Mouse (Mus musculus) layer of hippocampus, adult 18-20 months (tissue): ENCODE results near the gene Bicc1. TPM values are rescaled to one million over a fixed set of nuclear protein-coding genes. Genes with fewer than 3 reads are reported as not detected.
"Not testable (repeated sequence)": the region's sequence is repeated elsewhere in the genome, so short reads cannot be mapped to it uniquely, and the experiment has no call there.

ENCODE experiments used
- DNase-seq, 2 experiments: peaks; one replicate each; pipeline ENCODE4 v3.0.0; 2022; ENCODE audit warnings: low spot score in 2 of 2
- total RNA-seq, 2 experiments: library from RNA; stranded (reverse); gene quantifications; 2 replicates each; pipeline ENCODE4 v1.2.3; 2021

Gene Bicc1
- total RNA-seq, 2 experiments from 2014 or later, result 3.6 to 4.1 TPM

- no peak for DNase-seq
Observed at GRCm38 (mm10) chr10:71007001-71007400, 152.5 kb downstream of the Bicc1 start.

- no peak for DNase-seq
Observed at GRCm38 (mm10) chr10:71002871-71003270, 156.6 kb downstream of the Bicc1 start.

- DNase-seq, result no peak
Observed at GRCm38 (mm10) chr10:71002186-71002585, 157.3 kb downstream of the Bicc1 start.

- peak in 1 of 2 experiments; percentile 47 for DNase-seq
Observed at GRCm38 (mm10) chr10:70998136-70998535, 161.4 kb downstream of the Bicc1 start.

GRCm38 (mm10) chr10:70996051-70996450 lies 163.4 kb downstream of the Bicc1 start:
- no peak for DNase-seq

GRCm38 (mm10) chr10:70994135-70994497 lies 165.4 kb downstream of the Bicc1 start:
- DNase-seq, result no peak

- peak; percentile 29 to 72 for DNase-seq
Observed at GRCm38 (mm10) chr10:70993497-70994134, 165.9 kb downstream of the Bicc1 start.

GRCm38 (mm10) chr10:70987396-70987795 lies 172.1 kb downstream of the Bicc1 start:
- no peak for DNase-seq

- no peak for DNase-seq
Observed at GRCm38 (mm10) chr10:70983036-70983670, 176.3 kb downstream of the Bicc1 start.

GRCm38 (mm10) chr10:70982156-70982555 lies 177.3 kb downstream of the Bicc1 start:
- DNase-seq, result no peak

GRCm38 (mm10) chr10:70979657-70980056 lies 179.8 kb downstream of the Bicc1 start:
- peak in 1 of 2 experiments; percentile 37 for DNase-seq

- no peak for DNase-seq
Observed at GRCm38 (mm10) chr10:70977141-70977540, 182.4 kb downstream of the Bicc1 start.

GRCm38 (mm10) chr10:70976633-70977032 lies 182.9 kb downstream of the Bicc1 start:
- no peak for DNase-seq

- no peak for DNase-seq
Observed at GRCm38 (mm10) chr10:70971156-70971555, 188.3 kb downstream of the Bicc1 start.

GRCm38 (mm10) chr10:70968848-70969683 lies 190.4 kb downstream of the Bicc1 start:
- DNase-seq, result no peak

- DNase-seq, result no peak
Observed at GRCm38 (mm10) chr10:70966642-70967345, 192.7 kb downstream of the Bicc1 start.

- no peak for DNase-seq
Observed at GRCm38 (mm10) chr10:70964706-70965105, 194.8 kb downstream of the Bicc1 start.

GRCm38 (mm10) chr10:70963599-70964193 lies 195.8 kb downstream of the Bicc1 start:
- peak in 1 of 2 experiments; percentile 80 for DNase-seq

- no peak for DNase-seq
Observed at GRCm38 (mm10) chr10:70961641-70962040, 197.9 kb downstream of the Bicc1 start.

GRCm38 (mm10) chr10:70960396-70960795 lies 199.1 kb downstream of the Bicc1 start:
- not testable (repeated sequence) for DNase-seq

- DNase-seq, result no peak
Observed at GRCm38 (mm10) chr10:70952770-70953147, 206.7 kb downstream of the Bicc1 start.
